ENCODE assay signal across 8 mouse cellular contexts in genomic region chr9:4376640-4377120, GRCm38 (mm10). TPM values are rescaled to one million over a fixed set of nuclear protein-coding genes. Genes with fewer than 3 reads are reported as not detected.
A peak's percentile ranks its signal among the peaks of the same experiment; 100 is the strongest.
DNase-seq lines count a peak whose midpoint lies in the region; ATAC-seq and TF ChIP-seq lines count a peak whose summit lies in the region.

No protein-coding gene starts in this region.

- intact Hi-C loops in heart, postnatal 14 days (cut with DNase I) = loop anchor here (2.0 kb wide), 1 partner anchor 66 kb away; no protein-coding TSS in a partner anchor

- no peaks in the 10 kb centered on the region for H3K9me3 ChIP-seq in heart, embryonic 16.5 days (replicated peaks; ENCODE audit: control insufficient read depth, low read length)
- no peaks in the 10 kb centered on the region for H3K9me3 ChIP-seq in liver, postnatal 0 days (ENCODE audit: low read length)

- peak overlapping the region; percentile 63 for H3K4me3 ChIP-seq in heart, embryonic 16.5 days (ENCODE audit: low read length)
- H3K4me3 ChIP-seq in liver, postnatal 0 days (ENCODE audit: low read depth, low read length) = peak overlapping the region; percentile 82
- peak overlapping the region; percentile 98 for H3K4me3 ChIP-seq in testis, adult 2 months (ENCODE audit: control insufficient read depth, low read depth, low read length)

- in situ Hi-C loops in Patski (cut with MboI; ENCODE audit: low pct_unique_long_range_greater_than_20kb) = loop anchor here (10.0 kb wide), 1 partner anchor 72 kb away; the partner anchor contains the start of genes Aasdhppt and Kbtbd3

- H3K36me3 ChIP-seq in heart, embryonic 16.5 days (ENCODE audit: control insufficient read depth, insufficient read depth) = no peaks in the 10 kb centered on the region; the same call in 1 of the 2 replicates
- no peaks in the 10 kb centered on the region for H3K36me3 ChIP-seq in liver, postnatal 0 days (replicated peaks; ENCODE audit: insufficient read depth, low read length)
- H3K36me3 ChIP-seq in testis, adult 2 months (ENCODE audit: control insufficient read depth, insufficient read depth, low read length) = no peaks in the 10 kb centered on the region

- TF ChIP-seq EP300 in liver, postnatal 0 days (IDR thresholded peaks at IDR 0.05; ENCODE audit: low read depth) = no peak

- no peaks in the 10 kb centered on the region for H3K27me3 ChIP-seq in heart, embryonic 16.5 days (ENCODE audit: control insufficient read depth, insufficient read depth, low read length)
- H3K27me3 ChIP-seq in Patski = no peaks in the 10 kb centered on the region
- no peaks in the 10 kb centered on the region for H3K27me3 ChIP-seq in liver, postnatal 0 days (ENCODE audit: insufficient read depth, low read length)
- H3K27me3 ChIP-seq in testis, adult 2 months (ENCODE audit: control insufficient read depth, insufficient read depth, low read length) = no peaks in the 10 kb centered on the region

- no peak for TF ChIP-seq POLR2A in testis, adult 2 months (IDR thresholded peaks at IDR 0.05; ENCODE audit: control insufficient read depth, low read depth, low read length)

- no peak for TF ChIP-seq CTCF in Patski (IDR thresholded peaks at IDR 0.05)
- no peak for TF ChIP-seq CTCF in liver, postnatal 0 days (IDR thresholded peaks at IDR 0.05; ENCODE audit: low read depth)
- TF ChIP-seq CTCF in testis, adult 2 months (IDR thresholded peaks at IDR 0.05; ENCODE audit: control insufficient read depth, insufficient read depth, insufficient replicate concordance, low read depth, low read length) = no peak

- H3K4me1 ChIP-seq in heart, embryonic 16.5 days (ENCODE audit: control insufficient read depth, insufficient read depth, low read length) = peaks cover 11% of the 10 kb centered on the region
- peaks cover 11% of the 10 kb centered on the region for H3K4me1 ChIP-seq in liver, postnatal 0 days (ENCODE audit: insufficient read depth)
- H3K4me1 ChIP-seq in testis, adult 2 months (ENCODE audit: control insufficient read depth, insufficient read depth, low read length) = no peaks in the 10 kb centered on the region; the same call in none of the 2 replicates

- no peak for ATAC-seq in heart, embryonic 16.5 days (replicated peaks; ENCODE audit: extremely low read depth, insufficient read depth, low FRiP score)
- peak; percentile 54 for ATAC-seq in Patski
- peak; percentile 50 for ATAC-seq in liver, postnatal 0 days

- POLR2A ChIA-PET in Patski (lab: Charles Lee) = no interaction called here

- WGBS in heart, embryonic 16.5 days = under 1% methylated on average over 15 of the region's 15 CpGs
- WGBS in liver, postnatal 0 days (ENCODE audit: insufficient replicate concordance) = under 1% methylated on average over 15 of the region's 15 CpGs

- H3K4me2 ChIP-seq in heart, embryonic 16.5 days (ENCODE audit: low read depth, low read length) = peak overlapping the region; percentile 69
- H3K4me2 ChIP-seq in liver, postnatal 0 days (ENCODE audit: low read depth, low read length) = peak overlapping the region; percentile 90

- peak overlapping the region; percentile 28 for H3K27ac ChIP-seq in heart, embryonic 16.5 days (ENCODE audit: low read length)
- peak overlapping the region; percentile 31 for H3K27ac ChIP-seq in liver, postnatal 0 days (ENCODE audit: low read depth)
- H3K27ac ChIP-seq in testis, adult 2 months (ENCODE audit: control insufficient read depth, insufficient read depth, low read depth, low read length) = peak overlapping the region; percentile 85

- CTCF ChIA-PET in Patski (lab: Charles Lee) = no interaction called here

- no peak for DNase-seq in heart, postnatal 14 days
- DNase-seq in Patski (ENCODE audit: low read depth, low spot score) = peak; percentile 3
- DNase-seq in gonadal fat pad, adult 2 months (ENCODE audit: low read depth) = peak; percentile 1
- no peak for DNase-seq in liver, postnatal 0 days
- DNase-seq in ovary, adult 18-20 months (ENCODE audit: low spot score) = no peak
- no peak for DNase-seq in right cerebral cortex, adult 18-20 months

- peak overlapping the region; percentile 65 for H3K9ac ChIP-seq in heart, embryonic 16.5 days (ENCODE audit: low read length)
- peak overlapping the region; percentile 53 for H3K9ac ChIP-seq in liver, postnatal 0 days (replicated peaks)

RNA-seq across cellular contexts. Expression of gene Msantd4, which starts 0.3 kb away (rescaled TPM):
- polyA plus RNA-seq in heart, embryonic 16.5 days (2015; fragmentation: Nextera tagmentation; extraction: Ambion mirVana) = 32.6 and 34.7 TPM in 2 replicates
- 10 to 100 TPM; 40.2 to 43.5 TPM for total RNA-seq in heart, postnatal 14 days (2021)
- 73.1 TPM for polyA plus RNA-seq in Patski (2021)
- 5.5 and 7.4 TPM in 2 replicates for polyA plus RNA-seq in gonadal fat pad, adult 2 months (2012; rRNA removed)
- 11.0 and 12.3 TPM in 2 replicates for polyA plus RNA-seq in liver, postnatal 0 days (2015; fragmentation: Nextera tagmentation; extraction: Ambion mirVana)
- polyA plus RNA-seq in testis, adult 2 months (2012; rRNA removed) = 2.0 and 3.0 TPM in 2 replicates

Comparison
In these comparisons a context has a peak if more than half of its experiments do, and no peak if none do; other contexts are left out.
1. H3K27ac ChIP-seq: peak in every context shown above with its lines; median percentile 85 in testis, adult 2 months; 31 in liver, postnatal 0 days; 28 in heart, embryonic 16.5 days.
2. DNase-seq: peak in Patski (single experiment) and gonadal fat pad, adult 2 months (single experiment); none in heart, postnatal 14 days (0 of 2), liver, postnatal 0 days (single experiment), ovary, adult 18-20 months (single experiment) and right cerebral cortex, adult 18-20 months (single experiment).
3. Peak in every context shown above with its lines, with median percentiles within 50 percentile points of each other: H3K4me3 ChIP-seq.